Mouse (Mus musculus) small intestine, adult 2 months (tissue): Measurements from ENCODE around the gene Abhd17a. TPM values are rescaled to one million over a fixed set of nuclear protein-coding genes. Genes with fewer than 3 reads are reported as not detected.

ENCODE experiments used
- H3K27ac ChIP-seq: fragments of 200-500 bp; 2 replicates; pipeline ENCODE4 v1.5.1; 2012; ENCODE audit warnings: low read depth, low read length, control low read depth, inconsistent platforms; ENCODE audit not compliant: insufficient read depth
- H3K27me3 ChIP-seq: fragments of 200-500 bp; 2 replicates; pipeline ENCODE4 v1.6.1; 2012; ENCODE audit warnings: mild to moderate bottlenecking, moderate library complexity, low read length, inconsistent platforms; ENCODE audit not compliant: control insufficient read depth, insufficient read depth
- H3K36me3 ChIP-seq: fragments of 200-500 bp; 2 replicates; pipeline ENCODE4 v1.6.1; 2012; ENCODE audit warnings: mild to moderate bottlenecking, low read length, control low read depth, inconsistent platforms; ENCODE audit not compliant: control insufficient read depth, insufficient read depth
- H3K4me1 ChIP-seq: fragments of 200-500 bp; 2 replicates; pipeline ENCODE4 v1.6.1; 2012; ENCODE audit warnings: low read length, inconsistent platforms, mixed read lengths; ENCODE audit not compliant: control insufficient read depth, insufficient read depth, insufficient read length
- H3K4me3 ChIP-seq: fragments of 200-500 bp; 2 replicates; pipeline ENCODE4 v1.5.1; 2012; ENCODE audit warnings: low read depth, mild to moderate bottlenecking, control low read depth, inconsistent platforms, low read length, moderate library complexity
- CTCF ChIP-seq: fragments of 200-500 bp; IDR thresholded peaks from 2 replicates; pipeline ENCODE4 v1.5.1; 2012; ENCODE audit warnings: low read depth, mild to moderate bottlenecking, control low read depth, inconsistent platforms, low read length, moderate library complexity, mixed read lengths; ENCODE audit not compliant: insufficient replicate concordance, insufficient read length; ENCODE audit errors: extremely low read depth
- POLR2A ChIP-seq: fragments of 200-500 bp; IDR thresholded peaks from 2 replicates; pipeline ENCODE4 v1.6.1; 2012; ENCODE audit warnings: low read depth, mild to moderate bottlenecking, control low read depth, inconsistent platforms, low read length, moderate library complexity
- WGBS: fragments of 180-500 bp; shearing (Covaris S2); methylation state at CpG from one replicate; pipeline ENCODE4 v1.1.7; 2018; 5-methylcytosine and 5-hydroxymethylcytosine counted together
- polyA plus RNA-seq: library from polyadenylated mRNA; depleted of rRNA; stranded (reverse); fragments of >200 nt; gene quantifications from 2 replicates; pipeline ENCODE4 v1.2.3, GENCODE M21; 2012; rRNA removed

Abhd17a gene
- polyA plus RNA-seq, 1 experiment, result 644 TPM

DNA sequence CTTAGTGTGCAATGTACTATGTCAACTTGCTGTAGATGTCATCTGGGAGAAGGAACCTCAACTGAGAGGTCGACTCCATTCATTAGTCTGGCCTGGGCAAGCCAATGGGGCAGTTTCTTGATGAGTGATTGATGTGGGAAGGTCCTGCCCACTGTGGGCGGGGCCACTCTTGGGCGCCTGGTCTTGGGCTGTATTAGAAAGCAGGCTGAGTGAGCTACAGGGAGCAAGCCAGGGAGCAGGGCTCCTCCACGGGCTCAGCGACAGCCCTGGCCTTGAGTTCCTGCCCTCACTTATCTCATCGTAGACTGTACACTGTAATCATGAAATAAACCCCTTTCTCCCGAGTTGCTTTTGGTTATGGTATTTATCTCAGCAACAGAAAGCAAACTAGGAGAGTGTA is 56.4 kb downstream of the Abhd17a start:
- peaks cover 6% of the 10 kb centered on the region for H3K4me1 ChIP-seq
- H3K27me3 ChIP-seq, result peaks cover 7% of the 10 kb centered on the region
- H3K4me3 ChIP-seq, result no peak overlapping the region
- WGBS, result 8% methylated on average over 7 of the region's 7 CpGs
- no peak overlapping the region for H3K27ac ChIP-seq
- TF ChIP-seq POLR2A (no peak), CTCF (no peak)
- H3K36me3 ChIP-seq, result no peaks in the 10 kb centered on the region

Other genes starting within 250 kb of the Abhd17a start
- 74.2 and 136 TPM in 2 replicates for gene Adamtsl5, start 241.9 kb downstream of the Abhd17a start, polyA plus RNA-seq
- 0.75 and 5.9 TPM in 2 replicates for gene Plk5, start 233.9 kb downstream of the Abhd17a start, polyA plus RNA-seq
- 10.3 and 20.6 TPM in 2 replicates for gene Mex3d, start 202.7 kb downstream of the Abhd17a start, polyA plus RNA-seq
- 55.1 and 85.7 TPM in 2 replicates for gene Mbd3, start 190.8 kb downstream of the Abhd17a start, polyA plus RNA-seq
- gene Uqcr11, start 183.5 kb downstream of the Abhd17a start, polyA plus RNA-seq, result 2,051 and 2,588 TPM in 2 replicates
- gene Tcf3, start 156.7 kb downstream of the Abhd17a start, polyA plus RNA-seq, result 45.6 and 101 TPM in 2 replicates
- 0.29 and 2.8 TPM in 2 replicates for gene Onecut3, start 95.5 kb downstream of the Abhd17a start, polyA plus RNA-seq
- gene Atp8b3, start 51.2 kb downstream of the Abhd17a start, polyA plus RNA-seq, result not detected in 2 replicates
- 33.1 and 63.7 TPM in 2 replicates for gene Rexo1, start 28.8 kb downstream of the Abhd17a start, polyA plus RNA-seq
- gene Klf16, start 13.0 kb downstream of the Abhd17a start, polyA plus RNA-seq, result 18.4 and 33.2 TPM in 2 replicates
- 84.0 and 130 TPM in 2 replicates for gene Scamp4, start 12.5 kb upstream of the Abhd17a start, polyA plus RNA-seq
- gene Adat3, start 12.5 kb upstream of the Abhd17a start, polyA plus RNA-seq, result 18.2 and 23.9 TPM in 2 replicates
- gene Gm49322, start 15.7 kb upstream of the Abhd17a start, polyA plus RNA-seq, result 1.3 and 2.2 TPM in 2 replicates
- 115 and 266 TPM in 2 replicates for gene Csnk1g2, start 32.5 kb upstream of the Abhd17a start, polyA plus RNA-seq
- 45.4 and 84.1 TPM in 2 replicates for gene Btbd2, start 66.7 kb upstream of the Abhd17a start, polyA plus RNA-seq
- 96.1 and 146 TPM in 2 replicates for gene Mknk2, start 87.8 kb upstream of the Abhd17a start, polyA plus RNA-seq
- gene Mob3a, start 111.6 kb upstream of the Abhd17a start, polyA plus RNA-seq, result 26.5 and 40.0 TPM in 2 replicates
- 20.8 and 36.3 TPM in 2 replicates for gene Izumo4, start 111.8 kb upstream of the Abhd17a start, polyA plus RNA-seq
- gene Ap3d1, start 151.9 kb upstream of the Abhd17a start, polyA plus RNA-seq, result 64.9 and 110 TPM in 2 replicates
- 57.6 and 83.7 TPM in 2 replicates for gene Dot1l, start 164.9 kb upstream of the Abhd17a start, polyA plus RNA-seq
- 23.0 and 40.2 TPM in 2 replicates for gene Sf3a2, start 207.9 kb upstream of the Abhd17a start, polyA plus RNA-seq
- 26.0 and 41.8 TPM in 2 replicates for gene Plekhj1, start 208.3 kb upstream of the Abhd17a start, polyA plus RNA-seq
- 0.87 and 0.95 TPM in 2 replicates for gene Amh, start 214.9 kb upstream of the Abhd17a start, polyA plus RNA-seq
- not detected in 2 replicates for gene Jsrp1, start 223.2 kb upstream of the Abhd17a start, polyA plus RNA-seq
- 771 and 1,172 TPM in 2 replicates for gene Oaz1, start 236.3 kb upstream of the Abhd17a start, polyA plus RNA-seq